ENCODE assay signal across 10 mouse cellular contexts in the genomic region with DNA sequence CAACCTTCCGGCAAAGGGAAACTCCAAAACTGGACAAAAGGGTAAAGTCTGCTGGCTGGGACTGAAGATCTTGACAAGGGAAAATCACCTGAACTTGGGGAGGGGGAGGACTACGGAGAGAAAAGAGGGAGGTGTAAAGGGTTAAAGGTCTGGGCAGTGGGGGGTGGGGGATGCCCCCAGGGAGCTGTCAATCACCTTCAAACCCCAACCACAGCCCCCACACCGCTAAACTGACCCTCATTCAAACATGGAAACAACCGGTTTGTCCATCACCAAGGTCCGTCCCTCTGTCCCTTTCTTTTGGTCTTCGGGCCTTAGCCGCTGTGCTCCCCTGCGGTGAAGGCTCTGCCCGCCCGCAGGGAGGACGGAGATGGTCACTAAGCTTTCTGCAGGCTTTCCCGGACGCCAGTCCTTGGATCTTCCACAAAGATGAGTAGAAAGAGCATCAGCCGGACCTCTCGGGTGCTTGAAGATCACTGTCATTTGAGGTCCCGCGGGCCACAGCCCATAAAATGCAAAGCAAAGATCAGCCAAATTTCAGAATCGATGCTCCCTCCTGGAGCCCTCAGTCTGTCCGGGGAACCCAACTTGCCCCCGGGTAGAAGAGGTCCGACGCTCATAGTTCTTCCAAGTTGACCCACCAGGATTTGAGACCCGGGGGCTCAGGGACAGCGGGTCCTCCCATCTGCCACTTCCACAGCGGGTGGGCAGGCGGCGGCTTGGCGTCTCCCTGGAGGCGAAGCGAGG. TPM values are rescaled to one million over a fixed set of nuclear protein-coding genes. Genes with fewer than 3 reads are reported as not detected.
A peak's percentile ranks its signal among the peaks of the same experiment; 100 is the strongest.
DNase-seq lines count a peak whose midpoint lies in the region; ATAC-seq and TF ChIP-seq lines count a peak whose summit lies in the region.
"Had no signal": no experiment of that assay in that cellular context is flagged by ENCODE, and none has a peak within 500 bp of the region (broad histone marks: within the 10 kb centered on the region; RNA-seq: fewer than 3 reads in every experiment).

No protein-coding gene starts in this region.

- ATAC-seq in kidney, postnatal 0 days (replicated peaks; ENCODE audit: low FRiP score, low read depth) = no peak
- no peak for ATAC-seq in forebrain, embryonic 11.5 days (replicated peaks; ENCODE audit: low FRiP score)
- no peak for ATAC-seq in limb, embryonic 11.5 days (ENCODE audit: insufficient number of reproducible peaks, low FRiP score, low TSS enrichment, low read depth)
- no peak for ATAC-seq in neural tube, embryonic 15.5 days (ENCODE audit: low FRiP score)

- no peak overlapping the region for H3K27ac ChIP-seq in kidney, postnatal 0 days
- no peak overlapping the region for H3K27ac ChIP-seq in forebrain, embryonic 11.5 days (ENCODE audit: low read depth, low read length)
- no peak overlapping the region for H3K27ac ChIP-seq in limb, embryonic 11.5 days (replicated peaks; ENCODE audit: low read depth, low read length)
- H3K27ac ChIP-seq in neural tube, embryonic 15.5 days (replicated peaks) = no peak overlapping the region

- DNase-seq in kidney, postnatal 0 days (ENCODE audit: low spot score) = no peak
- DNase-seq in kidney, postnatal 4 days = no peak
- DNase-seq in forebrain, embryonic 11.5 days (ENCODE audit: low spot score) = no peak
- DNase-seq in limb, embryonic 11.5 days (ENCODE audit: low spot score) = peak; percentile 38
- DNase-seq in c-Kit-positive CD71-positive TER-119-positive erythroid progenitor cells, embryonic 14.5 days (ENCODE audit: low spot score) = no peak
- no peak for DNase-seq in layer of hippocampus, adult 11-12 months (ENCODE audit: low spot score)
- no peak for DNase-seq in gastrocnemius, postnatal 14 days
- DNase-seq: cerebellum, adult 18-20 months had no signal

- no peaks in the 10 kb centered on the region for H3K9me3 ChIP-seq in kidney, postnatal 0 days (replicated peaks; ENCODE audit: low read length)
- no peaks in the 10 kb centered on the region for H3K9me3 ChIP-seq in forebrain, embryonic 11.5 days (ENCODE audit: control insufficient read depth, low read length)
- H3K9me3 ChIP-seq in limb, embryonic 11.5 days (ENCODE audit: control insufficient read depth, low read length) = no peaks in the 10 kb centered on the region
- H3K9me3 ChIP-seq in neural tube, embryonic 15.5 days (replicated peaks) = no peaks in the 10 kb centered on the region

- no peaks in the 10 kb centered on the region for H3K36me3 ChIP-seq in kidney, postnatal 0 days (ENCODE audit: insufficient read depth, low read length)
- no peaks in the 10 kb centered on the region for H3K36me3 ChIP-seq in forebrain, embryonic 11.5 days (ENCODE audit: control insufficient read depth, insufficient read depth, low read length)
- H3K36me3 ChIP-seq in limb, embryonic 11.5 days (ENCODE audit: control insufficient read depth, insufficient read depth, low read length) = no peaks in the 10 kb centered on the region
- no peaks in the 10 kb centered on the region for H3K36me3 ChIP-seq in neural tube, embryonic 15.5 days

- intact Hi-C loops in gastrocnemius, postnatal 14 days (cut with DNase I; ENCODE audit: low total_unique reads) = no loop called here

- TF ChIP-seq CTCF in kidney, postnatal 0 days (IDR thresholded peaks at IDR 0.05; ENCODE audit: low read depth) = no peak

- WGBS in kidney, postnatal 0 days = 10% methylated on average over 30 of the region's 30 CpGs
- WGBS in forebrain, embryonic 11.5 days = 1% methylated on average over 30 of the region's 30 CpGs
- WGBS in limb, embryonic 11.5 days = 1% methylated on average over 30 of the region's 30 CpGs
- 1% methylated on average over 30 of the region's 30 CpGs for WGBS in neural tube, embryonic 15.5 days

- no peak overlapping the region for H3K9ac ChIP-seq in kidney, postnatal 0 days (ENCODE audit: low read depth, low read length)
- peak overlapping the region; percentile 79 for H3K9ac ChIP-seq in forebrain, embryonic 11.5 days (ENCODE audit: low read length)
- peak overlapping the region; percentile 77; the same call in 1 of the 2 replicates for H3K9ac ChIP-seq in limb, embryonic 11.5 days (ENCODE audit: low read length)
- no peak overlapping the region for H3K9ac ChIP-seq in neural tube, embryonic 15.5 days (replicated peaks)

- peak overlapping the region; percentile 97 for H3K4me2 ChIP-seq in kidney, postnatal 0 days (ENCODE audit: low read length)
- peak overlapping the region; percentile 91 for H3K4me2 ChIP-seq in forebrain, embryonic 11.5 days (ENCODE audit: low read depth, low read length, severe bottlenecking)
- peak overlapping the region; percentile 92 for H3K4me2 ChIP-seq in limb, embryonic 11.5 days (ENCODE audit: low read depth, severe bottlenecking)
- peak overlapping the region; percentile 87 for H3K4me2 ChIP-seq in neural tube, embryonic 15.5 days

- peaks cover 42% of the 10 kb centered on the region for H3K27me3 ChIP-seq in kidney, postnatal 0 days (ENCODE audit: insufficient read depth, low read length)
- H3K27me3 ChIP-seq in forebrain, embryonic 11.5 days (ENCODE audit: control insufficient read depth, insufficient read depth, low read length) = peaks cover 49% of the 10 kb centered on the region
- peaks cover 43% of the 10 kb centered on the region for H3K27me3 ChIP-seq in limb, embryonic 11.5 days (ENCODE audit: control insufficient read depth, insufficient read depth, low read length)
- H3K27me3 ChIP-seq in neural tube, embryonic 15.5 days (replicated peaks) = peaks cover 88% of the 10 kb centered on the region

- H3K4me1 ChIP-seq in kidney, postnatal 0 days (replicated peaks; ENCODE audit: insufficient read depth, low read length) = peaks cover 20% of the 10 kb centered on the region; the same call in 1 of the 2 replicates
- H3K4me1 ChIP-seq in forebrain, embryonic 11.5 days (replicated peaks; ENCODE audit: control insufficient read depth, insufficient read depth, low read length) = peaks cover 25% of the 10 kb centered on the region
- H3K4me1 ChIP-seq in limb, embryonic 11.5 days (ENCODE audit: control insufficient read depth, insufficient read depth, low read length) = peaks cover 26% of the 10 kb centered on the region
- peaks cover 35% of the 10 kb centered on the region for H3K4me1 ChIP-seq in neural tube, embryonic 15.5 days

- peak overlapping the region; percentile 63 for H3K4me3 ChIP-seq in kidney, postnatal 0 days (replicated peaks; ENCODE audit: low read depth, low read length)
- peak overlapping the region; percentile 71 for H3K4me3 ChIP-seq in forebrain, embryonic 11.5 days (ENCODE audit: low read depth, low read length)
- H3K4me3 ChIP-seq in limb, embryonic 11.5 days (ENCODE audit: low read depth, low read length) = peak overlapping the region; percentile 74
- peak overlapping the region; percentile 72 for H3K4me3 ChIP-seq in neural tube, embryonic 15.5 days (replicated peaks)

RNA-seq across cellular contexts. Expression of a gene that starts 1.8 kb away (rescaled TPM):
- 2.9 and 4.1 TPM in 2 replicates for polyA plus RNA-seq in kidney, postnatal 0 days (2015; fragmentation: Nextera tagmentation; extraction: Ambion mirVana)
- polyA plus RNA-seq in forebrain, embryonic 11.5 days (2014; fragmentation: Nextera tagmentation; extraction: Ambion mirVana) = 13.8 and 15.8 TPM in 2 replicates
- 12.5 and 12.6 TPM in 2 replicates for polyA plus RNA-seq in limb, embryonic 11.5 days (2014; fragmentation: Nextera tagmentation; extraction: Ambion mirVana)
- polyA plus RNA-seq in neural tube, embryonic 15.5 days (2015; fragmentation: Nextera tagmentation; extraction: Ambion mirVana) = 2.1 TPM in 2 replicates
- total RNA-seq in gastrocnemius, postnatal 14 days (2021) = 1 to 10 TPM in 1 of 2 experiments, under 1 TPM in 1; 0.60 to 1.3 TPM

RNA-seq across cellular contexts. Expression of a gene that starts 35.5 kb away (rescaled TPM):
- polyA plus RNA-seq in kidney, postnatal 0 days (2015; fragmentation: Nextera tagmentation; extraction: Ambion mirVana) = 2.3 TPM in 2 replicates
- 3.4 and 4.9 TPM in 2 replicates for polyA plus RNA-seq in forebrain, embryonic 11.5 days (2014; fragmentation: Nextera tagmentation; extraction: Ambion mirVana)
- polyA plus RNA-seq in limb, embryonic 11.5 days (2014; fragmentation: Nextera tagmentation; extraction: Ambion mirVana) = 4.0 and 4.1 TPM in 2 replicates
- 2.3 and 3.1 TPM in 2 replicates for polyA plus RNA-seq in neural tube, embryonic 15.5 days (2015; fragmentation: Nextera tagmentation; extraction: Ambion mirVana)
- total RNA-seq in gastrocnemius, postnatal 14 days (2021) = 10 to 100 TPM; 26.2 to 27.4 TPM

RNA-seq across cellular contexts. Expression of a gene that starts 51.7 kb away (rescaled TPM):
- 0.59 and 0.70 TPM in 2 replicates for polyA plus RNA-seq in kidney, postnatal 0 days (2015; fragmentation: Nextera tagmentation; extraction: Ambion mirVana)
- polyA plus RNA-seq in forebrain, embryonic 11.5 days (2014; fragmentation: Nextera tagmentation; extraction: Ambion mirVana) = 3.2 and 3.7 TPM in 2 replicates
- polyA plus RNA-seq in limb, embryonic 11.5 days (2014; fragmentation: Nextera tagmentation; extraction: Ambion mirVana) = 0.28 and 0.34 TPM in 2 replicates
- 7.2 and 10.5 TPM in 2 replicates for polyA plus RNA-seq in neural tube, embryonic 15.5 days (2015; fragmentation: Nextera tagmentation; extraction: Ambion mirVana)
- total RNA-seq in gastrocnemius, postnatal 14 days (2021) = under 1 TPM; 0.51 to 0.64 TPM
- total RNA-seq: hematopoietic stem cell, adult 5-6 weeks had no signal

RNA-seq across cellular contexts. Expression of a gene that starts 57.9 kb away (rescaled TPM):
- polyA plus RNA-seq in kidney, postnatal 0 days (2015; fragmentation: Nextera tagmentation; extraction: Ambion mirVana) = 69.2 and 70.9 TPM in 2 replicates
- 13.5 and 14.0 TPM in 2 replicates for polyA plus RNA-seq in forebrain, embryonic 11.5 days (2014; fragmentation: Nextera tagmentation; extraction: Ambion mirVana)
- 8.8 and 10.9 TPM in 2 replicates for polyA plus RNA-seq in limb, embryonic 11.5 days (2014; fragmentation: Nextera tagmentation; extraction: Ambion mirVana)
- 46.9 and 50.1 TPM in 2 replicates for polyA plus RNA-seq in neural tube, embryonic 15.5 days (2015; fragmentation: Nextera tagmentation; extraction: Ambion mirVana)
- total RNA-seq in gastrocnemius, postnatal 14 days (2021) = 100 to 1,000 TPM; 105 to 116 TPM

Comparison
In these comparisons a context has a peak if more than half of its experiments do, and no peak if none do; other contexts are left out.
1. H3K9ac ChIP-seq: peak in forebrain, embryonic 11.5 days (single experiment) and limb, embryonic 11.5 days (single experiment); none in kidney, postnatal 0 days (single experiment) and neural tube, embryonic 15.5 days (single experiment).
2. Peak in every context shown above with its lines, with median percentiles within 50 percentile points of each other: H3K4me2 ChIP-seq and H3K4me3 ChIP-seq.